Mouse (Mus musculus) embryonic facial prominence, embryonic 11.5 days (tissue): ENCODE results near the gene Obp2a. TPM values are rescaled to one million over a fixed set of nuclear protein-coding genes. Genes with fewer than 3 reads are reported as not detected.
"Not testable (repeated sequence)": the region's sequence is repeated elsewhere in the genome, so short reads cannot be mapped to it uniquely, and the experiment has no call there.

ENCODE experiments used
- ATAC-seq: fragments of 200-750 bp; cut with Nextera tagmentation; replicated peaks from 2 replicates; pipeline ENCODE4 v1.8.0; 2017; ENCODE audit warnings: low read depth; ENCODE audit not compliant: insufficient number of reproducible peaks, low FRiP score, low TSS enrichment
- DNase-seq: peaks from one replicate; pipeline ENCODE4 v3.0.0-alpha.2; 2015; ENCODE audit warnings: low spot score
- H3K27ac ChIP-seq: fragments of 300-500 bp; sonication (generic); replicated peaks from 2 replicates; pipeline ENCODE4 v1.5.1; 2014; ENCODE audit warnings: mild to moderate bottlenecking, low read depth, low read length, control low read depth
- H3K27me3 ChIP-seq: fragments of 300-500 bp; sonication (generic); 2 replicates; pipeline ENCODE4 v1.6.1; 2014; ENCODE audit warnings: mild to moderate bottlenecking, low read length, moderate library complexity, mixed read lengths; ENCODE audit not compliant: control insufficient read depth, insufficient read depth
- H3K36me3 ChIP-seq: fragments of 300-500 bp; sonication (generic); replicated peaks from 2 replicates; pipeline ENCODE4 v1.6.1; 2014; ENCODE audit warnings: low read depth, mild to moderate bottlenecking, low read length, moderate library complexity, mixed read lengths; ENCODE audit not compliant: control insufficient read depth, insufficient read depth
- H3K4me1 ChIP-seq: fragments of 300-500 bp; sonication (generic); 2 replicates; pipeline ENCODE4 v1.6.1; 2014; ENCODE audit warnings: low read length, mixed read lengths; ENCODE audit not compliant: control insufficient read depth, insufficient read depth
- H3K4me2 ChIP-seq: fragments of 300-500 bp; sonication (generic); 2 replicates; pipeline ENCODE4 v1.6.1; 2014; ENCODE audit warnings: low read depth, mild to moderate bottlenecking, control low read depth, low read length, moderate library complexity
- H3K4me3 ChIP-seq: fragments of 300-500 bp; sonication (generic); 2 replicates; pipeline ENCODE4 v1.5.1; 2014; ENCODE audit warnings: low read depth, low read length, control low read depth
- H3K9ac ChIP-seq: fragments of 300-500 bp; sonication (generic); replicated peaks from 2 replicates; pipeline ENCODE4 v1.6.1; 2014; ENCODE audit warnings: mild to moderate bottlenecking, control low read depth, low read length
- H3K9me3 ChIP-seq: fragments of 300-500 bp; sonication (generic); replicated peaks from 2 replicates; pipeline ENCODE4 v1.6.1; 2016; ENCODE audit warnings: mild to moderate bottlenecking, low read length, inconsistent platforms, mixed read lengths; ENCODE audit not compliant: control insufficient read depth
- WGBS: fragments of 180-500 bp; shearing (Covaris S2); extraction: QIAGEN DNeasy Blood & Tissue Kit; methylation state at CpG from one replicate; pipeline ENCODE4 v1.1.7; 2014; 5-methylcytosine and 5-hydroxymethylcytosine counted together
- polyA plus RNA-seq: library from polyadenylated mRNA; unstranded; fragments of >200 nt; fragmentation: Nextera tagmentation; extraction: Ambion mirVana; gene quantifications from 2 replicates; pipeline ENCODE4 v1.2.1, GENCODE M21; 2014

Gene Obp2a
- polyA plus RNA-seq, 1 experiment from 2014 or later, result not detected

DNA sequence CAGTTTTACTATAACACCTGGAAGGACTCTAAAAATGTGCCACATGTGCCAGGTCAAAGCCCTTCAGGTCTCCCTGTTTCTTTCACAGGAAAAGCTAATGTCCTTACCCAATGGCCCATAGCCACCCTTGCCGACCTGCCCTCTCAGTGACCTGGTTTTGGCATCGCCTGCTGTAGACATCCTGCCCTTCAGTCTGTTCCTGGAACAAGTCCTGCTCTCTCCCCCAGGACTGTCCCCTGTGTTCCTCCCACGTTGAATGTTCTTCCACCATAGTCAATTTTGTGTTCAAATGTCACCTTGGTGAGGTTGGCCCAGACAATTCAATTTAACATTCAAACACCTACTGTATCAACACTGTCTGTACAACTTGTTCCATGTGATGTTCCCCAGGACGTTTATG lies 2.9 kb upstream of the Obp2a start:
- no peaks in the 10 kb centered on the region for H3K36me3 ChIP-seq
- ATAC-seq, result no peak
- no peak overlapping the region for H3K27ac ChIP-seq
- H3K9ac ChIP-seq, result no peak overlapping the region
- no peak for DNase-seq
- H3K4me1 ChIP-seq, result no peaks in the 10 kb centered on the region
- H3K4me3 ChIP-seq, result no peak overlapping the region
- H3K9me3 ChIP-seq, result no peaks in the 10 kb centered on the region
- WGBS, result 58% methylated on average over 4 of the region's 4 CpGs
- H3K4me2 ChIP-seq, result no peak overlapping the region
- no peaks in the 10 kb centered on the region for H3K27me3 ChIP-seq

DNA sequence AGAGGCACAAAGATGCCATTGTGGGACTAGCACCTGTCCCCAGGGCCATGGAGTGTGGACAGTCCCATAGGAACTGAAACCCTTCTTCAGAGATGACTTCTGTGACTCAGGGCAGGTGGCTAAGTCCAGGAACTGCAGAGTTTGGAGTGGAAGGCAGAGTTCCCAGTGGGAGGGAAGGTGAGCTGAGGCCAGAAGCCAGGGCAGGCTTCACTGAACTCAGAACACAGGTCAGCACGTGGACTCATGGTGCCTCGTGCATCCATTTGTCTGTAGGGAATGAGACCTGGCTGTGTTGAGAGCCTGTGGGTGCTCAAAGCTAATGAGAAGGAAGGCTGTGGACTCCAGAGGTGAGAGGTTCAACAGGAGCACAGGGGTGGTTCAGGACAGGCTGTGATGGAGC lies 1.1 kb upstream of the Obp2a start:
- no peak overlapping the region for H3K27ac ChIP-seq
- H3K27me3 ChIP-seq, result no peaks in the 10 kb centered on the region
- no peaks in the 10 kb centered on the region for H3K9me3 ChIP-seq
- no peak for ATAC-seq
- H3K9ac ChIP-seq, result no peak overlapping the region
- DNase-seq, result no peak
- no peak overlapping the region for H3K4me3 ChIP-seq
- no peak overlapping the region for H3K4me2 ChIP-seq
- 86% methylated on average over 2 of the region's 2 CpGs for WGBS
- H3K36me3 ChIP-seq, result no peaks in the 10 kb centered on the region
- H3K4me1 ChIP-seq, result no peaks in the 10 kb centered on the region

- DNase-seq, result no peak
- Histone ChIP-seq H3K27me3 (no peaks in the 10 kb centered on the region), H3K27ac (no peak overlapping the region), H3K36me3 (no peaks in the 10 kb centered on the region), H3K9ac (no peak overlapping the region), H3K4me3 (no peak overlapping the region), H3K4me2 (no peak overlapping the region), H3K9me3 (no peaks in the 10 kb centered on the region), H3K4me1 (no peaks in the 10 kb centered on the region)
- WGBS, result 81% methylated on average over 5 of the region's 5 CpGs
- no peak for ATAC-seq
Observed at GRCm38 (mm10) chr2:25701001-25701400, 1.2 kb downstream of the Obp2a start.

DNA sequence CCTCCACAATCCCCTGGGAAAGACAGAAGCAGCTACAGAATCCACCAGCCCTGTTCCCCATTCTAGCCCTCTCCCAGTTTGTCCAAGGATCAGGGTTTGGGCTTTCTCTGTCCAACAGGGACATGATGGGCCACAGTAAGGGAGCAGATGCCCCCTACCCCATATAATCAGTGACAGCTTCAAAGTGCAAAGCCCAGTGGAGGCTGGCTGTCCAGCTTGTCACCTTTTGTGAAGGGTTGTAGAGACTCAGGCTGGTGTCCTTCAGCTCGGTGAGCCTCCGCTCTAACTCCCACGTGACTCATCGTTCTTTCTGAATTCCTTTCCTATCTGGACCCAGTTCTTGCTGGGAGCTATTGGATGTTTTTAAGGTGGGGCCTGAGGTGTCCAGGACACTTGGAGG lies 3.9 kb downstream of the Obp2a start:
- Histone ChIP-seq H3K36me3 (no peaks in the 10 kb centered on the region), H3K27me3 (no peaks in the 10 kb centered on the region), H3K4me2 (no peak overlapping the region), H3K4me1 (no peaks in the 10 kb centered on the region), H3K4me3 (no peak overlapping the region), H3K9ac (no peak overlapping the region), H3K27ac (no peak overlapping the region), H3K9me3 (no peaks in the 10 kb centered on the region)
- ATAC-seq (no peak), DNase-seq (no peak)
- WGBS, result 86% methylated on average over 4 of the region's 4 CpGs

GRCm38 (mm10) chr2:25706643-25707481 lies 7.0 kb downstream of the Obp2a start, which contains the start of gene Bmyc:
Gene Bmyc, plus strand, starts transcription at chr2:25706739.
- no peaks in the 10 kb centered on the region for H3K4me1 ChIP-seq
- H3K9me3 ChIP-seq, result no peaks in the 10 kb centered on the region
- no peaks in the 10 kb centered on the region for H3K27me3 ChIP-seq
- ATAC-seq, result peak; percentile 95
- WGBS, result under 1% methylated on average over 69 of the region's 78 CpGs
- H3K4me3 ChIP-seq, result peak within 1 kb of the TSS; percentile 81
- peak within 1 kb of the TSS; percentile 91 for H3K4me2 ChIP-seq
- no peaks in the 10 kb centered on the region for H3K36me3 ChIP-seq
- peak within 1 kb of the TSS; percentile 74 for H3K9ac ChIP-seq
- peak; percentile 92 for DNase-seq
- H3K27ac ChIP-seq, result peak within 1 kb of the TSS; percentile 56

GRCm38 (mm10) chr2:25708121-25708520 lies 8.3 kb downstream of the Obp2a start:
- no peak for ATAC-seq
- H3K4me2 ChIP-seq, result no peak overlapping the region
- no peaks in the 10 kb centered on the region for H3K4me1 ChIP-seq
- H3K9ac ChIP-seq, result no peak overlapping the region
- 69% methylated on average over 2 of the region's 2 CpGs for WGBS
- no peaks in the 10 kb centered on the region for H3K9me3 ChIP-seq
- H3K4me3 ChIP-seq, result no peak overlapping the region
- H3K27me3 ChIP-seq, result no peaks in the 10 kb centered on the region
- H3K27ac ChIP-seq, result no peak overlapping the region
- no peaks in the 10 kb centered on the region for H3K36me3 ChIP-seq
- DNase-seq, result peak; percentile 56

DNA sequence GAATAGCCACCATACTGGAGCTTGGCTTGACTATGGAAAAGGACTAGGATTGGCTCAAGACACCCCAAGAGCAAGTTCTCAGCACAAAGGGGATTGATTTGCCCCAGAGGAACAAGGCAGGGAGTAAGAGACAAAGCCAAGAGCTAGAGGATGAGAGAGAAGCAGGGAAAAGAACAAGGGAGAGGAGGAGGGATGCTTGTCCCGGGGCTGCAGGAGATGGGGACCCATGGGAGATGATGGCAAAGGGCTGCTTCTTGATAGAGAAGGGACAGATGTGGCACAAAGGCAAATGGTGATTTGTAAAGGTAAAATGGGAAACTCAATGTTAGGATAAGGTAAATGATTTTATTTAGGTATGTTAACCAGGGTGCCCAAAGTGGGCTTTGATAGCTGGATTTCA lies 9.2 kb downstream of the Obp2a start:
- DNase-seq, H3K27me3 ChIP-seq, H3K9me3 ChIP-seq, H3K4me1 ChIP-seq, H3K4me3 ChIP-seq, ATAC-seq, H3K9ac ChIP-seq, H3K27ac ChIP-seq, H3K36me3 ChIP-seq, H3K4me2 ChIP-seq: not testable (repeated sequence)
- WGBS, result 97% methylated on average over 1 of the region's 1 CpGs

- 68% methylated on average over 2 of the region's 2 CpGs for WGBS
- not testable (repeated sequence) for ATAC-seq, H3K4me2 ChIP-seq, DNase-seq, H3K9ac ChIP-seq, H3K27me3 ChIP-seq, H3K4me1 ChIP-seq, H3K9me3 ChIP-seq, H3K27ac ChIP-seq, H3K36me3 ChIP-seq, H3K4me3 ChIP-seq
Observed at GRCm38 (mm10) chr2:25709791-25710190, 9.9 kb downstream of the Obp2a start.
